Mouse (Mus musculus): ENCODE data around the gene Grasp. TPM values are rescaled to one million over a fixed set of nuclear protein-coding genes. Genes with fewer than 3 reads are reported as not detected.

Gene Grasp
- polyA plus RNA-seq, 1 experiment: not detected

DNA sequence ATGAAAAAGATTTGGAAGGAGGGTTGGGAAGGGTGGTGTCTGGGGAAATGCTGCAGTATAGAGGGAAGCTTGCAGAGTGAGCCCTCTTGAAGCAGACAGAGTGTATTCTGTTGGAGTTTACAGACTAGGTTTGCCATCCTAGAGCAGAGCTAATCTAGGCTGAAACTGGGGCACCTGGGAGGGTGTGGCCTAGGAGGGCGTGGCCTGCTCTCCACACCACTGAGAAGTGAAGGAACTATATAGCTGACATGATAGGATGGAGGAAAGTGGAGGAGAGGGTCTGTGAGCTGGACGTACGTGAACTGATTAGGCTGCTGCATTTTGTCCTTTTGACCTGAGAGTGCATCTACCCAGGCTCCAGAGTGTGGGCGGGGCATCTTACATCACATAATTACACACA, 20.3 kb upstream of the Grasp start:
- no peak for TF ChIP-seq GATA1 (IDR thresholded peaks at IDR 0.05; ENCODE audit: low read length)

DNA sequence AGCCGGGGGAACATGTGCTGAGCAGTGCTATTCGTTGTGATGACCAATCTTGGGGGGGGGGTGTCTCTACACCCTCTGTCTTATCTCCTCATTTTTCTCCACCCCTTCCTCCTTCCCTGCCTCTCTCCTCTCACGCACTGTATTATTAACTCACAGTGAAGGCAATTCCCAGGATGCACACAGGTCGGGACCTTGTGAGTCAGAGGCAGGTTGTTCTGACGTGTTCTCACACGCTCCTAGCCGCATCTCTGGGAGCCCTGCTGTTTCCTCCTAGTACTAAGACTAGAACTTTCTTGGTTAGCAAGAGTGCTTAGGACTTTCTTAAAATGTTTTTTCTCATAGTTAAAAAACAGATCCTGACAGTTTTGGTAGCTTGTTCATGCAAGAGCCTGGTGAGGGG, 19.2 kb upstream of the Grasp start:
- no peak for TF ChIP-seq GATA1 (IDR thresholded peaks at IDR 0.05; ENCODE audit: low read length)

DNA sequence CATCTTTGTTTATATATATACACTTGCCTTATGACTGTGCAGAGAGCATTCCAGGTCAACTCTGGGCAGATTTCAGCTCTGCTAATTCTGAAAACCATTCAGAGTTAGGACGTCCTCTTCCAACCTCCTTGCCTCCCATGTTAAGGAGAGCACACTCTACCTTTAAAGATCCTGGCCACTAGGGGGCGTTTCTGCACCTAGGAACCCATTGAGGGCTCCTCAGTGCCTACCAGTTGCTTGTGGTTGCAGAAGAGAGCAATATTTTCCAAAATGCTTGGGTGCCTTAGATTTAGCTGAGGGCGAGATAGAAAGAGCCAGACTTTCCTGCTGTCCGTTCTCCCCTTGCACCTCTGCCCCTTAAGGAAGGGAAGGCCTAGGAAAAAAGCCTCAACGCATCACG, 13.8 kb upstream of the Grasp start:
- no peak for TF ChIP-seq GATA1 (IDR thresholded peaks at IDR 0.05; ENCODE audit: low read length)

DNA sequence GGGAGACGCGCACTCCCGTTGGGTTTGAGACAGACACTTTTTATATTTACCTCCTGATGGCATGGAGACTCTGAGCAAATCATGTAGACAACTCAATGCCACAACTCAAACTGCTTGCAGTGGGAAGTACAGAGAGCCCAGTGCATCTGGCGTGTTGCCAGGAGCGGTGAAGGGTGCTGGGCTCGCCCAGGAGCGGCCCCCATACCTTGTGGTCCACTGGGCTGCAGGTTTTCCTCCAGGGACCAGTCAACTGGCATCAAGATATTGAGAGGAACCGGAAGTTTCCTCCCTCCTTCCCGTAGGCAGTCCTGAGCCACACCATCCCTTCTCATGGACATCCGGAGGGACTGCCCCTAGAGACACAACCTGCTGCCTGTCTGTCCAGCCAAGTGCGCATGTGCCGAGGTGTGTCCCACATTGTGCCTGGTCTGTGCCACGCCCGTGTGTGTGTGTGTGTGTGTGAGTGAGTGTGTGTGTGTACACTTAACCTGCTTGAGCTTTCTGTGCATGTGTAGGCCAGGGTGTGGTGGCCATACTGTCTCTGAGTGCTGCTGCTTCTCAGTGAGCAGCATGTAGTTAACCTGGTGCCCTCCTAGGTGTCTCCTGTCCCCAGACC, 12.9 kb upstream of the Grasp start:
- no peak for TF ChIP-seq GATA1 (IDR thresholded peaks at IDR 0.05; ENCODE audit: low read length)

DNA sequence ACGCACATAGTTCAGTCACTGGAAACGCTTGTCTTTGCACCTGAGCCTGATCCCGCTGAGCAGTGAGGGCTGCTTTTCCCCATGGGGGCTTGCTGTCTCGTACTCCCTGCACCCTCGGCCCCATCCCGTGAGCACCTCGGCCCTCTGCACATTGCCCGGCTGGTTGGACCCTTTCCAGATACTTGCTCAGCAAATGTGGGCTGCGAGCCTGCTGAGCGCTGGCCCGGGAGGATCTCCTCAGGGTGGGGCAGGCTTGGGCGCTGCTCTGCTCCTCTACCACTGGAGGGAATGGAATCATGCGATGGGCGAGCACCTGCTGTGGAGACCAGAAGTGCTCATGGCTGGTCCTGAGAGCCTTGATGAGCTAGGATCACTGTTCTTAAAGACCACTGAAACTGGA, 11.6 kb upstream of the Grasp start:
- no peak for TF ChIP-seq GATA1 (IDR thresholded peaks at IDR 0.05; ENCODE audit: low read length)

DNA sequence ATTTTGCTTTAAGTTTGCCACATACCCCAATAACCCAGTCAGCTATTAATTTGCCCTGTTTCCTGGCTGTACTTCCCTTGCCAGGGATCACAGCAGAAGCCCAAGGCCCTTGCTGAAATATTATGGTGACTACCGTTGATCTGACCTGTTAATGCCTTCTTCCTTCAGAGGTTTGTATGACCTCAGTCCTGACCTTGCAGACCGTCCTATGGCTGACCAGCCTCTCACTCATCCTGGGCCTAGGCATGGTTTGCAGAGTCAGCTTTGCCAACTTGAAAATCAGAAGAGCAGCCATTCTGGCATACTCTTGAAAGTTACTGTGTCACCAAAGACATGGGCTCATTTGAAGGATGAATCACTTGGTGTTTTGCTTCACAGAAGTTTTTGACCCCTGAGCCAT, 8.9 kb upstream of the Grasp start:
- no peak for TF ChIP-seq GATA1 (IDR thresholded peaks at IDR 0.05; ENCODE audit: low read length)

DNA sequence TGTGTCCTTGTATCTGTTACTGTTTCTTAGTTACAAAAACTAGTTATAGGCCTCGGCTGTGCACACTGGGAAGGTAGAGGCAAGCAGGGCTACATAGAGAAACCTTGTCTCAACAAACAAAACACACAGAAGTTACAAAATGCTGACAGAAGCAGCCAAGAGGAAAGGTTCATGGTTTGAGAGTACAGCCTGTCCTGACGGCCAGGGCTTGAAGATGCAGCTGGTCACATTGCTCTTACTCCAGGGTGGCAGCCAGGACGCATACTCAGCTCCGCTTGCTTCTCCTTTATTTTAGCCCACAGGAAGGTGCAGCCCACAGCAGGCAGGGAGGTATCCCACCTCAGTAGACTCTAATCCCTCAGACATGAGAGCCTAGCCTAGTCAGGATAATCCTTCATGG, 8.0 kb upstream of the Grasp start:
- no peak for TF ChIP-seq GATA1 (IDR thresholded peaks at IDR 0.05; ENCODE audit: low read length)

DNA sequence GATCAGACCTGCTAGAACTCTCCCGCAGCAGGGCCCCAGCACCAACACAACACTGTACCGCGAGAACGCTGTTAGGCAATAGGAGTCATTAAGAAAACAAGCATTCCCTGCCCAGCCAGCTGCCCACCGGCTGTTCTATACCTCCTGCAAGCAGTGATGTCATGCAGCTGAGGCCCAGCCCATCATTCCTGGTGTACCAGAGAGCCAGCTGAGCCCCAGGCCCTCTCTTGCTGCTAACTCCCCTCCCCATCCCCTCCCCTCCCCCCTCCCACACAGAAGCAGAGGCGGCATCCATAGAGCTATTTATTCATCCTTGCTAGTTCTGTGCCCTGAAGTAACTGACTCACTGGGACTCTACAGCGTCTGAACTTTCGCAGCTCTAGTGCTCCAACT, 3.1 kb upstream of the Grasp start:
- TF ChIP-seq GATA1 (IDR thresholded peaks at IDR 0.05; ENCODE audit: low read length): no peak

DNA sequence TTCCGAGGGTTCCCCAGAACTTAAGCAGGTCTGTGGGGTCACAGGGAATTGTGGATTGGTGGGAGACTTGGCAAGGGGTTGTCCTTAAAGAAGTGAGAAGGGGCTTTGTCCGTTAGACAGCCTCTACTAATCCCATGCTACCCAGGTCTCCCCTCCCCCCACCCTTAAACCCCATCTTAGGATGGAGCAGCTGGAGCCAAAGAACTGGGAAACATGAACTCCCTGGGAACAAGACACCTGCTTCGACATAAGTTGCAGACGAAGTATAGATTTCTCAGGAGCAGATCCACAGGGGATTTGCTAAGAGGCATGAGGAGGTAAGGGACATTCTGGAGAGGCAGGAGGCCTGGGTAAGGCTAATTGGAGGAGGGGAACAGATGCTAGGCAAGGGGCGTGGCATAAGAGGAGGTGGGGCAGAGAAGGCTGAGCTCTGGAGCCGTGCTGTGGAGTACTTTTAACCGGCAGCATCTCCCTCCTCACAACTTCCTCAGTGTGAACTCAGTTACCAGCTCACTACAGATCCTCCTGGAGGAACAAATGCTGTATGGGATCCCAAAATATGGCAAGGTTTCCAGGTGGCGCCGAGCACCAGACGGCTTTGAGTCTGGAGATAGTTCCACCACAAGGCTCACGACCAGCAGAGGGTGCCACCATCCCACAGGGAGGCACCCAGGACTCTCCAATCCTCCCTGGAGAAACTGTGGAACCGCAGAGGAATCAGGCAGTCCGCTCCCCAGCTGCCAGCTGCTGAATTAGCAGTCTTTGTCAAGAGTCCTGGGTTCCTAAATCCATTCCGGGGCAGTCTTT, 2.5 kb upstream of the Grasp start:
- no peak for TF ChIP-seq GATA1 (IDR thresholded peaks at IDR 0.05; ENCODE audit: low read length)

DNA sequence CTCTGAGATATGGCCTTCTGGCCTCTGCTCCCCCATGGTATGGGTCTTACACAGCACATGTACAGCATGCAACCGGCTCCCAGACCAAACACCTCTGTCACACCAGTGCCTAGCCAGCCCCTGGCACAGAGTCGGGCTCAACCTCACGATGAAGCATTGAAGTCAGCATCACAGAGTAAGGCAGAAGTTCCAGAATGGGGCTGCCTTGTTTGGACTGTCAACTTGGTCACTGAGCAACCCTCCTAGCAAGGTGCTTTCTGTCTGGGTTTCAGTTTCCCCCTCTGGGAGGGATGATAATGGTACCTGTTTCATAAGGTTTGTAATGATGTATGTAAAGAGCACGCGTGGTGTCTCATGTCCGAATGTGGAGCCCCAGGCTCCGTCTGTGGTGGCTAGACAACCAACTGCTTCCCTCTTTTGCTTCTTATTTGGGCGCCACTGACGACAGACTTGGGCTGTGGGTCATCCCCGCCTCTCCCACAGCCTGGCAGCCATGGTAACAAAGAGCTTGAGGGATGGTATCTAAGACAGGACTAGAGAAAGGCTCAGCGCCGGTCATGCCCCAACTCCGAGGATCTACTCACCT, 998 bp upstream of the Grasp start:
- no peak for TF ChIP-seq GATA1 (IDR thresholded peaks at IDR 0.05; ENCODE audit: low read length)

DNA sequence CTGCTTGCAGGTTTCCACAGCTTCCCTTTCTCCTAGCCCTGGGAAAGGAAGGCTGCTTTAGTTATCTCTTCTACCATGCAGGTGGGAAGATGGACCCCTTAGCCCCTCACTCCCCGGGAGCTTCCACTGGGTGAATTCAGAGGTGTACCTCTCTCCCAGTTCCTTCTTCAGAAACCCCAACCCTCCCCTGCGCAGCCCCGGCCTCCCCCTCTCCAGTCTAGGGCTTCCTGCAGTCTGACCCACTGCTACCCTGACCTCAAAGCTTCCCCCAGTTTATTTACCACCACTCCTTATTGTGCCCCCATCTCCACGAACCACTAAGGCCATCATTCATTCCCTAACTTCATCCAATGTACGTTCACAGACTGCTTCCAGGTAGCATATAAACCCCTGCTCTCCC, 392 bp upstream of the Grasp start:
- TF ChIP-seq GATA1 (IDR thresholded peaks at IDR 0.05; ENCODE audit: low read length): no peak

DNA sequence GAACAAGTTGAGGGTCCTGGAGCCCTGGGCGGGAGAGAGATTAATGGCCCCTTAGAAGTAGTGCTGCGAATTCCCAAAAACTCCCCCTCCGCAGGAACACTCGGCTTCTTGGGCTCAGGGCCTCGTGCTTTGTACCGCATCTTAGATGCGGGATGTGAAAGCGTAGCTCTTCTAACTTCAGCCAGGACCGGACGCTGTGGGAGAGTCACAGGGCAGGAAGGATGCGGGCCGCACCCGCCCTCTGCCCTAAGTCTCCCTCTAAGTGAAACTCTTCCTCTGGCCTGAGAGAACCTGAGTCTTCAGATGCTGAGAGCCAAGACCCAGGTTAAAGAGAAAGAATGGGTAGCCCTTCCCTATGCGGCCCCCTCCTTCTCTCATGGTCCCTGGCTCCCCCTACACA, 989 bp downstream of the Grasp start:
- no peak for TF ChIP-seq GATA1 (IDR thresholded peaks at IDR 0.05; ENCODE audit: low read length)

DNA sequence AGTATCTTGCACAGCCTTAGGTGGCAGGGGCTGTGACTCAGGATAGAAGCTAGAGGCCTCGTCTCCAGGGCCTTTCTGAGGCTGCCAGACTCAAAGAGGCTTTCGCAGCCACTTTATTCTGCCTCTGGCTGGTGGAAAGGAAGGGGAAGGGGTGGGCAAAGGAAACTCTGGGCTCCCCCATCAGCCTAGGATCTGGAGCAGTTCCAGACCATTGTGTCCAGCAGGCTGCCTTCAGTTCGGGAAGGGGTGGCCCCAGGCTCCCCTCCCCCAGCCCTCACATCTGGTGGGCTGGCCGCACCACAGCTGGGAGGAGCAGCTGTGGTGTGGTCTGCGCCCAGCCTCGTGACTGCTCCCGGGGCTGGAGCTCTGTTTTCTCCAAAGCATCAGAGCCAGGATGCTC, 4.0 kb downstream of the Grasp start:
- no peak for TF ChIP-seq GATA1 (IDR thresholded peaks at IDR 0.05; ENCODE audit: low read length)

DNA sequence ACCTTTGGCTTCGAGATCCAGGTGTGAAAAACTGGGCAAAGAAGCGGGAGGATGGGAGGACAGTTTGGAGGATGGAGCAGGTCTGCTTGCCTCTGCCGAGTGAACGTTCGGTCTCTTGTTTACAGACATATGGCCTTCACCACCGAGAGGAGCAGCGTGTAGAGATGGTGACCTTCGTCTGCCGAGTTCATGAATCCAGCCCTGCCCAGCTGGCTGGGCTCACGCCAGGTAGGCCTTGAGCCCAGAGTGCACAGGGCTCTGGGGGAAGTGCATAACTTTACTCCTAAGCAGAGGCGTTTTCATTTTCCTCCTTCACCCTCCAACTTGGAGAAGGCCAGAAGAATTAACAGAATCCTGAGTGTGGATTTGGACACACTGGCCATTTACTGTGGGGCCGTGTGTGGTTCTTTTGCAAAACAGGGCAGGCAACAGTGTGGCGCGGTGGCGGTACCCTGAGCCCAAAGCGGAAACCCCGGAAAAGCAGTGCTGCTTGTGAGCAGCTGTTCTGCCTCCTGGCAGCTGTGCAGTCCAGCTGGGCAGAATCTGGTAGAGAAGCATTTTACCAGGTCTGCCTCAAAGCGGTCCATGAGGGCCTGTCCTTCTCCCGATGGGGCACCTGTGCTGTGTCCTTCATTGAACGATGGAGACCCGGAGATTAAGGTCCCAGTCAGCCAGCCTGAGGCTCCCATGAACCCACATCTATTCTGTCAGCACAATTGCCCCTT, 5.0 kb downstream of the Grasp start:
- no peak for TF ChIP-seq GATA1 (IDR thresholded peaks at IDR 0.05; ENCODE audit: low read length)

DNA sequence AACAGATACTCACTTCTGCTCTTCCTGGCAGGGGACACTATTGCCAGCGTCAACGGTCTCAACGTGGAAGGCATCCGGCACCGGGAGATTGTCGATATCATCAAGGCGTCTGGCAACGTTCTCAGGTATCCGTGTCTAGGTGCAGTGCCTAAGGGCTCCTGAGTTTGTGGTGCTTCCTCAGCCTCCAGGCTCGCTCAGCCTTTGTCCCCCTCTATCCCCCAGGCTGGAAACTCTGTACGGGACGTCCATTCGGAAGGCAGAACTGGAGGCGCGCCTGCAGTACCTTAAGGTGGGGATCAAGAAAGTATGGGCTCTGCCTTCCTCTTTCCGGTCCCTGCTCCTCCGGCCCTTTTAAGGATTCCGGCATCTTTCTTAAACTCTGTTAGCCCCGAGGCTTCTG, 6.5 kb downstream of the Grasp start:
- TF ChIP-seq GATA1 (IDR thresholded peaks at IDR 0.05; ENCODE audit: low read length): no peak

DNA sequence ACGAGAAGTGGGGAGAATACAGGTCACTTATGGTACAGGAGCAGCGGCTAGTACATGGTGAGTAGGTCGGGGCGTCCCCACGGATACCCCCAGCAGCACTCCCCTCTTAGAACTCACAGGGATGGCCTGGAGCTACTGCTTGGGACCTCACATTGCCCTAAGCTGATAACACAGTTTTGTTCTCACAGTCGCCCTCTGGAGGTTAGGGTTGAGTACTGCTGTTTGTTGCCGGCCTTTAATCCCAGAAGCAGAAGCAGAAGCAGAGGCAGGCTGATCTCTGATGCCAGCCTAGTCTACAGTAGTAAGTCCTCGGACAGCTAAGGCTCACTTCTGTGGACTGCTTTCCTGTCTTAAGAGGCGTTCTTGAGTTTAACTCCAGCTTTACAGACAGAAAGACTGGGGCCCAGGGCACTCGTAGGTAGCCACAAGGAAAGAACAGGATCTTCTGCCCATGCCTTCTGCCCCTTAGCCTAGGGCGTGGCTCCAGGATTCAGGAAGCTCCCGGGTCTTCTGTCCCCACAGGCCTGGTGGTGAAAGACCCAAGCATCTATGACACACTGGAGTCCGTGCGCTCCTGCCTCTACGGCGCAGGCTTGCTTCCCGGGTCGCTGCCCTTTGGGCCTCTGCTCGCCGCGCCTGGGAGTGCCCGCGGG, 7.1 kb downstream of the Grasp start:
- no peak for TF ChIP-seq GATA1 (IDR thresholded peaks at IDR 0.05; ENCODE audit: low read length)
